Mouse (Mus musculus) olfactory bulb, adult 2 months (tissue): ENCODE data around the gene Gm9817. TPM values are rescaled to one million over a fixed set of nuclear protein-coding genes. Genes with fewer than 3 reads are reported as not detected.

ENCODE experiments used
- H3K27ac ChIP-seq: fragments of 200-500 bp; 2 replicates; pipeline ENCODE4 v1.5.1; 2012; ENCODE audit warnings: low read depth, low read length; ENCODE audit not compliant: insufficient read depth
- H3K4me1 ChIP-seq: fragments of 200-500 bp; 2 replicates; pipeline ENCODE4 v1.6.1; 2012; ENCODE audit warnings: low read length; ENCODE audit not compliant: control insufficient read depth, insufficient read depth
- H3K4me3 ChIP-seq: fragments of 200-500 bp; 2 replicates; pipeline ENCODE4 v1.5.1; 2012; ENCODE audit warnings: mild to moderate bottlenecking, low read depth, low read length, moderate library complexity; ENCODE audit not compliant: insufficient read depth
- CTCF ChIP-seq: fragments of 200-500 bp; IDR thresholded peaks from 2 replicates; pipeline ENCODE4 v1.5.1; 2012; ENCODE audit warnings: low read depth, mild to moderate bottlenecking, low read length, moderate library complexity; ENCODE audit not compliant: insufficient read depth
- POLR2A ChIP-seq: fragments of 200-500 bp; IDR thresholded peaks from 2 replicates; pipeline ENCODE4 v1.6.1; 2012; ENCODE audit warnings: mild to moderate bottlenecking, low read depth, low read length, moderate library complexity; ENCODE audit not compliant: insufficient read depth
- WGBS: fragments of 180-500 bp; shearing (Covaris S2); methylation state at CpG from one replicate; pipeline ENCODE4 v1.1.7; 2018; 5-methylcytosine and 5-hydroxymethylcytosine counted together
- polyA plus RNA-seq: library from polyadenylated mRNA; stranded (reverse); fragments of >200 nt; gene quantifications from 2 replicates; pipeline ENCODE4 v1.2.4, GENCODE M21; 2012; ENCODE audit warnings: low replicate concordance; ENCODE audit not compliant: missing spikeins, insufficient read depth, insufficient read length

The Gm9817 gene
- polyA plus RNA-seq, 1 experiment, result not detected

GRCm38 (mm10) chr13:45108851-45109390, 30.4 kb downstream of the Gm9817 start:
- no peaks in the 10 kb centered on the region for H3K4me1 ChIP-seq
- H3K27ac ChIP-seq, result no peak overlapping the region
- 76% methylated on average over 7 of the region's 7 CpGs for WGBS
- H3K4me3 ChIP-seq, result no peak overlapping the region
- TF ChIP-seq POLR2A (no peak), CTCF (no peak)

- Histone ChIP-seq H3K27ac (no peak overlapping the region), H3K4me3 (no peak overlapping the region), H3K4me1 (no peaks in the 10 kb centered on the region)
- TF ChIP-seq CTCF (no peak), POLR2A (no peak)
- WGBS, result 89% methylated on average over 5 of the region's 5 CpGs
Observed at GRCm38 (mm10) chr13:45118375-45118774, 39.9 kb downstream of the Gm9817 start.

GRCm38 (mm10) chr13:45118822-45119221, 40.3 kb downstream of the Gm9817 start:
- no peak overlapping the region for H3K4me3 ChIP-seq
- TF ChIP-seq CTCF (no peak), POLR2A (no peak)
- no peaks in the 10 kb centered on the region for H3K4me1 ChIP-seq
- 86% methylated on average over 3 of the region's 3 CpGs for WGBS
- H3K27ac ChIP-seq, result no peak overlapping the region

Other genes with a start within 250 kb of the Gm9817 start
- not detected in 2 replicates for gene Dtnbp1, start 76.5 kb upstream of the Gm9817 start, polyA plus RNA-seq